8 mouse cellular contexts compared by ENCODE assay signal in genomic region chr12:80116206-80117112, GRCm38 (mm10). TPM values are rescaled to one million over a fixed set of nuclear protein-coding genes. Genes with fewer than 3 reads are reported as not detected.
DNase-seq lines count a peak whose midpoint lies in the region; ATAC-seq and TF ChIP-seq lines count a peak whose summit lies in the region.

No protein-coding gene starts in this region.

- H3K9me3 ChIP-seq in heart, embryonic 10.5 days = no peaks in the 10 kb centered on the region
- no peaks in the 10 kb centered on the region for H3K9me3 ChIP-seq in ES-E14 (ENCODE audit: control insufficient read depth, insufficient read depth, low read depth, low read length)
- no peaks in the 10 kb centered on the region for H3K9me3 ChIP-seq in forebrain, embryonic 16.5 days (ENCODE audit: control insufficient read depth, low read length)
- H3K9me3 ChIP-seq in liver, embryonic 14.5 days (ENCODE audit: control insufficient read depth, low read length) = no peaks in the 10 kb centered on the region

- peak overlapping the region; percentile 99 for H3K27ac ChIP-seq in heart, embryonic 10.5 days
- H3K27ac ChIP-seq in ES-E14 (ENCODE audit: insufficient read depth, low read depth, low read length, poor library complexity, severe bottlenecking) = peak overlapping the region; percentile 87
- peak overlapping the region; percentile 90 for H3K27ac ChIP-seq in forebrain, embryonic 16.5 days (ENCODE audit: low read length)
- H3K27ac ChIP-seq in liver, embryonic 14.5 days = peak overlapping the region; percentile 90

- 43% methylated on average over 18 of the region's 18 CpGs for WGBS in heart, embryonic 10.5 days
- 33% methylated on average over 18 of the region's 18 CpGs for WGBS in forebrain, embryonic 16.5 days
- 58% methylated on average over 18 of the region's 18 CpGs for WGBS in liver, embryonic 14.5 days (ENCODE audit: insufficient replicate concordance)

- in situ Hi-C loops in ES-E14 (cut with MboI; ENCODE audit: low sequenced_read_pairs in 2 of 2, unreplicated experiment in 2 of 2) = no loop called here

- peak overlapping the region; percentile 82 for H3K4me3 ChIP-seq in heart, embryonic 10.5 days
- H3K4me3 ChIP-seq in ES-E14 (ENCODE audit: insufficient read depth in 1 of 2, low read depth in 1 of 2, low read length in 2 of 2, poor library complexity in 1 of 2, severe bottlenecking in 1 of 2) = peak overlapping the region; percentile 90 to 91
- H3K4me3 ChIP-seq in forebrain, embryonic 16.5 days (replicated peaks; ENCODE audit: low read length) = peak overlapping the region; percentile 72
- H3K4me3 ChIP-seq in liver, embryonic 14.5 days (ENCODE audit: insufficient read depth in 1 of 2, low read depth in 2 of 2, low read length in 2 of 2) = peak overlapping the region; percentile 92 to 97

- no peak for ATAC-seq in forebrain, embryonic 16.5 days
- no peak for ATAC-seq in liver, embryonic 14.5 days (ENCODE audit: insufficient read depth)

- no peaks in the 10 kb centered on the region for H3K27me3 ChIP-seq in heart, embryonic 10.5 days (ENCODE audit: insufficient read depth, poor library complexity, severe bottlenecking)
- peaks cover 11% of the 10 kb centered on the region; the same call in 1 of the 2 replicates for H3K27me3 ChIP-seq in forebrain, embryonic 16.5 days (replicated peaks; ENCODE audit: control insufficient read depth, insufficient read depth, low read length)
- H3K27me3 ChIP-seq in liver, embryonic 14.5 days (ENCODE audit: control insufficient read depth, insufficient read depth, low read length) = no peaks in the 10 kb centered on the region

- TF ChIP-seq CTCF in liver, embryonic 14.5 days (IDR thresholded peaks at IDR 0.05; ENCODE audit: low read depth) = no peak

- H3K4me2 ChIP-seq in forebrain, embryonic 16.5 days (ENCODE audit: low read length) = peak overlapping the region; percentile 73
- H3K4me2 ChIP-seq in liver, embryonic 14.5 days (ENCODE audit: low read depth) = peak overlapping the region; percentile 100

- peak overlapping the region; percentile 90 for H3K9ac ChIP-seq in ES-E14 (ENCODE audit: insufficient read depth, low read depth, low read length, poor library complexity, severe bottlenecking)
- H3K9ac ChIP-seq in forebrain, embryonic 16.5 days (replicated peaks; ENCODE audit: low read depth, low read length) = peak overlapping the region; percentile 76
- H3K9ac ChIP-seq in liver, embryonic 14.5 days (replicated peaks) = peak overlapping the region; percentile 95

- intact Hi-C loops in heart, postnatal 14 days (cut with DNase I) = no loop called here

- peaks cover 13% of the 10 kb centered on the region; the same call in 1 of the 2 replicates for H3K36me3 ChIP-seq in heart, embryonic 10.5 days
- peaks cover 2% of the 10 kb centered on the region; the same call in 1 of the 2 replicates for H3K36me3 ChIP-seq in ES-E14 (ENCODE audit: control insufficient read depth, insufficient read depth, low read length, poor library complexity, severe bottlenecking)
- peaks cover 4% of the 10 kb centered on the region; the same call in 1 of the 2 replicates for H3K36me3 ChIP-seq in forebrain, embryonic 16.5 days (ENCODE audit: control insufficient read depth, insufficient read depth)
- H3K36me3 ChIP-seq in liver, embryonic 14.5 days (replicated peaks; ENCODE audit: control insufficient read depth, insufficient read depth, low read depth) = no peaks in the 10 kb centered on the region; the same call in 1 of the 2 replicates

- H3K4me1 ChIP-seq in heart, embryonic 10.5 days = peaks cover 19% of the 10 kb centered on the region
- peaks cover 2 to 7% of the 10 kb centered on the region in 2 experiments; a peak in 2 of 4 replicates for H3K4me1 ChIP-seq in ES-E14 (ENCODE audit: control insufficient read depth in 2 of 2, insufficient read depth in 2 of 2, low read length in 2 of 2, poor library complexity in 1 of 2)
- peaks cover 44% of the 10 kb centered on the region for H3K4me1 ChIP-seq in forebrain, embryonic 16.5 days (replicated peaks; ENCODE audit: control insufficient read depth, insufficient read depth, low read length)
- H3K4me1 ChIP-seq in liver, embryonic 14.5 days (replicated peaks; ENCODE audit: control insufficient read depth in 2 of 2, insufficient read depth in 2 of 2, low read length in 1 of 2) = peaks cover 22 to 28% of the 10 kb centered on the region in 2 experiments

- DNase-seq in heart, embryonic 10.5 days (ENCODE audit: low spot score) = peak; percentile 71
- DNase-seq in heart, postnatal 14 days = no peak
- DNase-seq in ES-E14 (ENCODE audit: low read depth, low spot score) = peak; percentile 95
- no peak for DNase-seq in liver, embryonic 14.5 days (ENCODE audit: low read depth in 3 of 3, low spot score in 3 of 3)
- no peak for DNase-seq in cerebellum, postnatal 14 days
- DNase-seq in right cerebral cortex, postnatal 25 days = no peak
- DNase-seq in thymus, postnatal 10 days (ENCODE audit: low spot score in 2 of 2) = no peak

- TF ChIP-seq EP300 in liver, embryonic 14.5 days (IDR thresholded peaks at IDR 0.05; ENCODE audit: low read depth) = no peak

TF ChIP-seq in ES-E14, 5 proteins besides CTCF, POLR2A, EP300 and RAD21:
- TF ChIP-seq ZNF384 (IDR thresholded peaks at IDR 0.05; ENCODE audit: low read depth, low read length) = no peak
- TF ChIP-seq HCFC1 (IDR thresholded peaks at IDR 0.05; ENCODE audit: borderline replicate concordance, insufficient read depth, low read length) = no peak
- TF ChIP-seq MAFK (IDR thresholded peaks at IDR 0.05; ENCODE audit: insufficient read depth, low read depth, low read length) = no peak
- TF ChIP-seq CHD2 (IDR thresholded peaks at IDR 0.05; ENCODE audit: low read depth, low read length) = peak; percentile 78
- no peak for TF ChIP-seq ZC3H11A (IDR thresholded peaks at IDR 0.05; ENCODE audit: borderline replicate concordance, low read depth, low read length)

RNA-seq across cellular contexts. Expression of gene Zfp36l1, which starts 3.6 kb away (rescaled TPM):
- polyA plus RNA-seq in heart, embryonic 10.5 days (2016; fragmentation: Nextera tagmentation; extraction: Ambion mirVana) = 90.2 and 114 TPM in 2 replicates
- total RNA-seq in heart, postnatal 14 days (2021) = 10 to 100 TPM; 97.5 to 98.7 TPM
- total RNA-seq in ES-E14 (2012; rRNA removed) = 19.4 and 19.8 TPM in 2 replicates
- polyA plus RNA-seq in forebrain, embryonic 16.5 days (2015; fragmentation: Nextera tagmentation; extraction: Ambion mirVana) = 22.6 and 26.7 TPM in 2 replicates
- polyA plus RNA-seq in liver, embryonic 14.5 days (2012; rRNA removed) = 19.4 and 23.5 TPM in 2 replicates
- polyA plus RNA-seq in liver, embryonic 14.5 days (2014; fragmentation: Nextera tagmentation; extraction: Ambion mirVana) = 22.7 and 28.5 TPM in 2 replicates

Comparison
In these comparisons a context has a peak if more than half of its experiments do, and no peak if none do; other contexts are left out.
1. DNase-seq: peak in heart, embryonic 10.5 days (single experiment) and ES-E14 (single experiment); none in heart, postnatal 14 days (0 of 2), liver, embryonic 14.5 days (0 of 3), cerebellum, postnatal 14 days (0 of 2), right cerebral cortex, postnatal 25 days (single experiment) and thymus, postnatal 10 days (0 of 2).
2. Peak in every context shown above with its lines, with median percentiles within 50 percentile points of each other: H3K27ac ChIP-seq, H3K4me3 ChIP-seq and H3K9ac ChIP-seq.